ENCODE assay signal across 9 mouse cellular contexts in the genomic region with DNA sequence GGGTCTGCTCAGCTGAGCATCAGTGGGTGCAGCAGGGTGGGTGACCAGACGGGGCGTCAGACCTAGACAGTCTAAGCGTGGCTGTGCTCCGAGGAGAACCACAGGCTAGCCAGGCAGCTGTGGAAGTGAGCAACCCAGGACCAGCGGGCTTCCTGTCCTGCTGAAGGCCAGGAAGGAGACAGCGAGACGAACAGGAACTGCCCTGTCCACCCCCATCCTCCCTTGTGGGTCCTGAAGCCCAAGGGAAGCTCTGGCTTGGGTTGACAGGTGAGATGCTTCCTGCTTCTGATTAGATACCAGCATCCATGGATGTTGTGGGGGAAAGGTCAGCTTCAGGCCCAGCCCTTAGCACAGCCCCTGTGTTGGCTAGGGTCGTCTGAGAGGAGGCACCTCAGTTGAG. TPM values are rescaled to one million over a fixed set of nuclear protein-coding genes. Genes with fewer than 3 reads are reported as not detected.
DNase-seq lines count a peak whose midpoint lies in the region; ATAC-seq and TF ChIP-seq lines count a peak whose summit lies in the region.
"Had no signal": no experiment of that assay in that cellular context is flagged by ENCODE, and none has a peak within 500 bp of the region (broad histone marks: within the 10 kb centered on the region; RNA-seq: fewer than 3 reads in every experiment).

No protein-coding gene starts in this region.

- DNase-seq in gastrocnemius, adult 2 months: no peak
- no peak for DNase-seq in gastrocnemius, postnatal 25 days
- no peak for DNase-seq in neural tube, embryonic 11.5 days (ENCODE audit: low spot score)
- no peak for DNase-seq in layer of hippocampus, postnatal 14 days (ENCODE audit: low spot score in 2 of 2)
- DNase-seq in layer of hippocampus, postnatal 36 days: no peak
- DNase-seq: gastrocnemius, postnatal 14 days had no signal

- H3K9me3 ChIP-seq in neural tube, embryonic 11.5 days (ENCODE audit: control insufficient read depth, low read length): no peaks in the 10 kb centered on the region
- no peaks in the 10 kb centered on the region for H3K9me3 ChIP-seq in neural tube, embryonic 15.5 days (replicated peaks)
- H3K9me3 ChIP-seq in kidney, embryonic 14.5 days (ENCODE audit: control insufficient read depth, low read length): no peaks in the 10 kb centered on the region
- H3K9me3 ChIP-seq in neural tube, embryonic 13.5 days: no peaks in the 10 kb centered on the region

- no peak overlapping the region for H3K4me3 ChIP-seq in gastrocnemius, adult 2 months
- no peak overlapping the region for H3K4me3 ChIP-seq in neural tube, embryonic 11.5 days (ENCODE audit: low read depth, low read length)
- H3K4me3 ChIP-seq in neural tube, embryonic 15.5 days (replicated peaks): no peak overlapping the region
- H3K4me3 ChIP-seq in kidney, embryonic 14.5 days (ENCODE audit: low read length): no peak overlapping the region
- no peak overlapping the region for H3K4me3 ChIP-seq in neural tube, embryonic 13.5 days

- H3K36me3 ChIP-seq in neural tube, embryonic 11.5 days (ENCODE audit: control insufficient read depth, insufficient read depth, low read length): peaks cover 26% of the 10 kb centered on the region
- H3K36me3 ChIP-seq in neural tube, embryonic 15.5 days: peaks cover 44% of the 10 kb centered on the region
- H3K36me3 ChIP-seq in kidney, embryonic 14.5 days (ENCODE audit: control insufficient read depth, insufficient read depth, low read length): peaks cover 39% of the 10 kb centered on the region
- H3K36me3 ChIP-seq in neural tube, embryonic 13.5 days: peaks cover 46% of the 10 kb centered on the region

- 72% methylated on average over 8 of the region's 8 CpGs for WGBS in neural tube, embryonic 11.5 days
- 72% methylated on average over 8 of the region's 8 CpGs for WGBS in neural tube, embryonic 15.5 days
- 75% methylated on average over 8 of the region's 8 CpGs for WGBS in kidney, embryonic 14.5 days
- WGBS in neural tube, embryonic 13.5 days: 79% methylated on average over 8 of the region's 8 CpGs

- H3K27me3 ChIP-seq in neural tube, embryonic 11.5 days (ENCODE audit: control insufficient read depth, insufficient read depth, low read length): no peaks in the 10 kb centered on the region
- no peaks in the 10 kb centered on the region for H3K27me3 ChIP-seq in neural tube, embryonic 15.5 days (replicated peaks)
- no peaks in the 10 kb centered on the region for H3K27me3 ChIP-seq in kidney, embryonic 14.5 days (ENCODE audit: control insufficient read depth, insufficient read depth, low read length)
- no peaks in the 10 kb centered on the region for H3K27me3 ChIP-seq in neural tube, embryonic 13.5 days

- H3K4me1 ChIP-seq in neural tube, embryonic 11.5 days (ENCODE audit: control insufficient read depth, insufficient read depth, low read length): peaks cover 12% of the 10 kb centered on the region; the same call in 1 of the 2 replicates
- peaks cover 34% of the 10 kb centered on the region for H3K4me1 ChIP-seq in neural tube, embryonic 15.5 days
- peaks cover 6% of the 10 kb centered on the region; the same call in 1 of the 2 replicates for H3K4me1 ChIP-seq in kidney, embryonic 14.5 days (ENCODE audit: control insufficient read depth, insufficient read depth, low read length)
- H3K4me1 ChIP-seq in neural tube, embryonic 13.5 days (replicated peaks): peaks cover 38% of the 10 kb centered on the region

- intact Hi-C loops in gastrocnemius, adult 2 months (cut with DNase I): no loop called here

- 0 out of 2 replicates have a peak overlapping the region, but pooled peaks have one; percentile 29 for H3K9ac ChIP-seq in neural tube, embryonic 11.5 days (ENCODE audit: low read length)
- no peak overlapping the region; the same call in 1 of the 2 replicates for H3K9ac ChIP-seq in neural tube, embryonic 15.5 days (replicated peaks)
- H3K9ac ChIP-seq in kidney, embryonic 14.5 days (ENCODE audit: low read depth, low read length): no peak overlapping the region; the same call in 1 of the 2 replicates
- H3K9ac ChIP-seq in neural tube, embryonic 13.5 days: peak overlapping the region; percentile 62

- no peak for ATAC-seq in neural tube, embryonic 11.5 days (ENCODE audit: insufficient read depth, low FRiP score, low TSS enrichment)
- ATAC-seq in neural tube, embryonic 15.5 days (ENCODE audit: low FRiP score): no peak
- no peak for ATAC-seq in kidney, embryonic 14.5 days (ENCODE audit: low FRiP score, low TSS enrichment)
- no peak for ATAC-seq in neural tube, embryonic 13.5 days (ENCODE audit: low read depth)

- H3K27ac ChIP-seq in gastrocnemius, adult 2 months: 0 out of 2 replicates have a peak overlapping the region, but pooled peaks have one; percentile 5
- 0 out of 2 replicates have a peak overlapping the region, but pooled peaks have one; percentile 68 for H3K27ac ChIP-seq in neural tube, embryonic 11.5 days (ENCODE audit: low read depth, low read length)
- no peak overlapping the region for H3K27ac ChIP-seq in neural tube, embryonic 15.5 days (replicated peaks)
- H3K27ac ChIP-seq in kidney, embryonic 14.5 days (ENCODE audit: low read depth, low read length): peak overlapping the region; percentile 61; the same call in 1 of the 2 replicates
- 0 out of 2 replicates have a peak overlapping the region, but pooled peaks have one; percentile 33 for H3K27ac ChIP-seq in neural tube, embryonic 13.5 days (replicated peaks)

- no peak for TF ChIP-seq CTCF in gastrocnemius, adult 2 months (IDR thresholded peaks at IDR 0.05)

- no peak overlapping the region for H3K4me2 ChIP-seq in neural tube, embryonic 11.5 days (ENCODE audit: low read depth)
- no peak overlapping the region for H3K4me2 ChIP-seq in neural tube, embryonic 15.5 days
- no peak overlapping the region; the same call in none of the 2 replicates for H3K4me2 ChIP-seq in kidney, embryonic 14.5 days (replicated peaks; ENCODE audit: low read depth, low read length)
- H3K4me2 ChIP-seq in neural tube, embryonic 13.5 days: no peak overlapping the region

RNA-seq across cellular contexts. Expression of a gene that starts 13.3 kb away (rescaled TPM):
- 1 to 10 TPM; 5.8 to 6.2 TPM for total RNA-seq in gastrocnemius, adult 2 months (2021)
- 1 to 10 TPM; 5.6 to 6.8 TPM for total RNA-seq in gastrocnemius, postnatal 25 days (2021)
- 12.2 and 13.7 TPM in 2 replicates for polyA plus RNA-seq in neural tube, embryonic 11.5 days (2014; fragmentation: Nextera tagmentation; extraction: Ambion mirVana)
- polyA plus RNA-seq in neural tube, embryonic 15.5 days (2015; fragmentation: Nextera tagmentation; extraction: Ambion mirVana): 29.4 TPM in 2 replicates
- 11.7 and 14.6 TPM in 2 replicates for polyA plus RNA-seq in kidney, embryonic 14.5 days (2014; fragmentation: Nextera tagmentation; extraction: Ambion mirVana)
- polyA plus RNA-seq in neural tube, embryonic 13.5 days (2015; fragmentation: Nextera tagmentation; extraction: Ambion mirVana): 25.5 and 28.2 TPM in 2 replicates
- 10 to 100 TPM; 43.1 to 46.7 TPM for total RNA-seq in layer of hippocampus, postnatal 14 days (2021)
- 10 to 100 TPM; 37.1 to 41.6 TPM for total RNA-seq in layer of hippocampus, postnatal 36 days (2021)

RNA-seq across cellular contexts. Expression of a gene that starts 24.6 kb away (rescaled TPM):
- 100 to 1,000 TPM; 365 to 571 TPM for total RNA-seq in gastrocnemius, adult 2 months (2021)
- 100 to 1,000 TPM; 487 to 619 TPM for total RNA-seq in gastrocnemius, postnatal 25 days (2021)
- 15,839 and 16,684 TPM in 2 replicates for polyA plus RNA-seq in neural tube, embryonic 11.5 days (2014; fragmentation: Nextera tagmentation; extraction: Ambion mirVana)
- 12,525 and 12,918 TPM in 2 replicates for polyA plus RNA-seq in neural tube, embryonic 15.5 days (2015; fragmentation: Nextera tagmentation; extraction: Ambion mirVana)
- 14,375 and 16,963 TPM in 2 replicates for polyA plus RNA-seq in kidney, embryonic 14.5 days (2014; fragmentation: Nextera tagmentation; extraction: Ambion mirVana)
- polyA plus RNA-seq in neural tube, embryonic 13.5 days (2015; fragmentation: Nextera tagmentation; extraction: Ambion mirVana): 15,088 and 16,772 TPM in 2 replicates
- total RNA-seq in layer of hippocampus, postnatal 14 days (2021): 1,000 to 10,000 TPM; 3,650 to 3,993 TPM
- total RNA-seq in layer of hippocampus, postnatal 36 days (2021): 1,000 to 10,000 TPM; 3,215 to 3,370 TPM

Comparison
In these comparisons a context has a peak if more than half of its experiments do, and no peak if none do; other contexts are left out.
1. H3K9ac ChIP-seq: peak in neural tube, embryonic 11.5 days (single experiment) and neural tube, embryonic 13.5 days (single experiment); none in neural tube, embryonic 15.5 days (single experiment) and kidney, embryonic 14.5 days (single experiment).
2. RNA of a gene that starts 13.3 kb away (total RNA-seq): 43.1 to 46.7 TPM in layer of hippocampus, postnatal 14 days and 37.1 to 41.6 TPM in layer of hippocampus, postnatal 36 days; 5.6 to 6.8 TPM in gastrocnemius, postnatal 25 days and 5.8 to 6.2 TPM in gastrocnemius, adult 2 months; every median in the first group is over 4 times any median in the second.
3. RNA of a gene that starts 24.6 kb away (total RNA-seq): 3,650 to 3,993 TPM in layer of hippocampus, postnatal 14 days and 3,215 to 3,370 TPM in layer of hippocampus, postnatal 36 days; 487 to 619 TPM in gastrocnemius, postnatal 25 days and 365 to 571 TPM in gastrocnemius, adult 2 months; every median in the first group is over 4 times any median in the second.